Mouse (Mus musculus) layer of hippocampus, postnatal 25 days (tissue): Measurements from ENCODE around the gene Dner. TPM values are rescaled to one million over a fixed set of nuclear protein-coding genes. Genes with fewer than 3 reads are reported as not detected.

Source experiments
- DNase-seq, 2 experiments: peaks; one replicate each; pipeline ENCODE4 v3.0.0; 2022; ENCODE audit warnings: mixed read lengths in 2 of 2, low spot score in 1 of 2; ENCODE audit errors: extremely low spot score in 1 of 2
- total RNA-seq, 2 experiments: library from RNA; stranded (reverse); gene quantifications; 2 replicates each; pipeline ENCODE4 v1.2.3; 2021

Gene Dner
- total RNA-seq, 2 experiments from 2014 or later: 119 to 123 TPM

GRCm38 (mm10) chr1:84640463-84640862 is 55.6 kb downstream of the Dner start:
- DNase-seq: no peak

- no peak for DNase-seq
Observed at GRCm38 (mm10) chr1:84636890-84637289, 59.1 kb downstream of the Dner start.

DNA sequence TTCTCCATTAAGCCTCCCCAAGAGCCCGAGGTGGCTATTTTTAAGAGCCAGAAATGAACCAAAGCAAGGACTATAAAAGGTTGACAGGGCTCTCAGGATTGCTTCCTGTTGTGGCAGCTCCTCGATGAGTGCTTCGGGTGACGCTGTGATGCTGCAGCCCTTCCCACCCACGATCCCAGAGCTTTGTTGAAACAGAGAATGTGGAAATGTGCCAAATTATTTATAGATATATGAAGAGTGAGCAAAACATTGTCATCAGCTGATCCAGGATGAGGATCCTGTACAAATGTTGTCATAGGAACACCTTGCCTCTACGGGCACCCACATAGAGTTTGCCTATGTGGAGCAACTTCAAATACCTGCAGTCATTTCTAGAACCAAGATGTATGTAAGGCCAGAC is 67.8 kb downstream of the Dner start:
- DNase-seq: no peak

GRCm38 (mm10) chr1:84622978-84623554 is 73.0 kb downstream of the Dner start:
- no peak for DNase-seq

DNA sequence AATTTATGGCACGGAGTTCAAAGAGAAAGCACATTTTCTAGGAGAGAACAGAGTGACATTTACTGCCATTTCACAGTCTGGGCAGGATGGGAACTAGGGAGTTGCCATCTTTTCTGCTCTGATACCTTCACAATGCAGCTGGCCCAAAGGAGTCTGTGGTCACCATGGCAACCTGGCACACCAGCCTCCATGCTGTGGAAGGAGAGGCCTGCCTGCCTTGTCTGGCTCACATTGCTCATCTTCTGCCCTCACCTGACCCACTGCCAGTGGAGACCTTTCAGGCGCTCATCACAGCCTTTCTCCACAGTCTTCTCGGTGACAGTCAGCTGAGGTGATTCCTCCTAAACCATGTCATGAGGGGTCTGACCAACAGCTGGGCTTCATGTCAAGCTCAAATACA is 74.7 kb downstream of the Dner start:
- peak in 1 of 2 experiments; percentile 58 for DNase-seq

GRCm38 (mm10) chr1:84619131-84619760 is 76.8 kb downstream of the Dner start:
- DNase-seq: no peak

DNA sequence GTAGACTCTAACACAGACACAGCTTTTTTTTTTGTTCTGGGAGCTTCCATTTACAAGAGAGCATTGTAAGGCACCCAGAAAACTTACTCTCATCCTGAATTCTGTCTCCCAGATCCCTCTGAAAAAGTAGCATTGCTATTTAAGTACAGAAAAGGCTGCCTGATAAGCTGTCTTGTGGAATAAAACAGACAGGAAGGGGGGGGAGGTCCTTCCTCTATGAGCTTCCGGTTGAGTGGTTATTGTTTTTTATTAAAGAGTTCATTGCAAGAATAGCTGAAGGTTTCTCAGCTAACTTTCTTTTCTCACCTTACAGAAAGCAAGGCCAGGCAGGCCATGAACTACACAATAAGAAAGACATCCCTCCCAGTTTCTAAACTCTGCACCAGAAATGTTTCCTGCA is 77.9 kb downstream of the Dner start:
- DNase-seq: no peak

GRCm38 (mm10) chr1:84616133-84616532 is 79.9 kb downstream of the Dner start:
- no peak for DNase-seq

DNA sequence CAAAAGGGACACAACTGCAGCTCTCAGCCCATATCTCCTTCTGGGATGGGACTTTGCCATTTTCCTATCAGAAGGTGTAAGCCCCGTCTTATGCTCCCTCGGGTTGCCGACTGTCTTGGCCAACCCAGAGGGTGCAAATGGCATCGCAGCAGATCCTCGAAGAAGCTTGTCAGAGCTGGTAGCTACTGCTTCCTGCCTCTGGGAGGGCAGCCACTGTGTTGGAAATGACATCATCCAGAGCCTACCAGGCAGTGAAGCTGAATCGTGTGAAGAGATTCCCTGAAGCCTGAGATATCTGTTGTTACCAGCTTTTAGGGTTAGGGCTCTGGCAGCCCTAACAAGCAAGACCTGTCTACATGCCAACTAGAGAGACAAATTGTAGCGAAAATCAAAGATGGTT is 81.4 kb downstream of the Dner start:
- DNase-seq: no peak

- DNase-seq: no peak
Observed at GRCm38 (mm10) chr1:84613119-84613518, 82.9 kb downstream of the Dner start.

GRCm38 (mm10) chr1:84611331-84611730 is 84.7 kb downstream of the Dner start:
- DNase-seq: no peak

DNA sequence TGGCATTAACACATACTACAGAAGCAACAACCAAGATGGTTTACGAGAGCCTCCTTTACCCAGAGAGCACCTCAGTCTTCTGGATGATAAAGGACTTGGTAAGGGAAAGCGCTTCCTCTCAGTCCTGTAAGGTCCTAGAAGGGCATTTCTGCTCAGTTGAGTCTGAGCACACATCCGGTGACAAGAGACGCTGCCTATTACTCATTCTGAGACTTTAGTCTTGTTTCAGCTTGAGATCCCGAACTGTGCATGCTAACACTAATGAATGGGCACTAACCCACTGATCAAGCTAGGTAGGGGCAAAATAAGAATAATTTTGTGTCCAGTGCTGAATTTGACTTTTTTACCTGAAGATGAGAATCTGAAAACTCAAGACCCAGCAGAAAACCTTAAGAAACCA is 97.0 kb downstream of the Dner start:
- no peak for DNase-seq

GRCm38 (mm10) chr1:84596023-84596422 is 100.0 kb downstream of the Dner start:
- no peak for DNase-seq

- DNase-seq: no peak
Observed at GRCm38 (mm10) chr1:84592394-84592793, 103.6 kb downstream of the Dner start.

GRCm38 (mm10) chr1:84590534-84590933 is 105.5 kb downstream of the Dner start:
- no peak for DNase-seq

DNA sequence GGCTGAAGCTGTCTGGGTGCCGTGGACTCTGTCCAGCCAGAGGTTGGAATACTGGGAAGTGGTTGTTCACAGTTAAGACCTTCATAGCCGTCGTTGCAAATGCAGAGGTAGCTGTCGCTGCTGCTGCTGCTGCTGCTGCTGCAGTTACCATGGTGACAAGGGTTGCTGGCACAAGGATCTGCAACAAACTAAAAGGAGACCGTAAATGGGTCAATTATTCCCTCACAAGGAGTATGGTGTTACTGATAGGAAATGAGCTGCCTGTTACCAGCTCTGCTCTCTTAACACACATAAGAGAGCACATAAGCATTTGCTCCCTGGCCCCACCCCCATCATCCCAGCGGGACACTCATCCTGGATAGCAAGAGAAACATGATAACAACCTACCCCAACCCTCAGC is 110.6 kb downstream of the Dner start:
- DNase-seq: no peak

GRCm38 (mm10) chr1:84581812-84582211 is 114.2 kb downstream of the Dner start:
- DNase-seq: peak; percentile 49 to 78

DNA sequence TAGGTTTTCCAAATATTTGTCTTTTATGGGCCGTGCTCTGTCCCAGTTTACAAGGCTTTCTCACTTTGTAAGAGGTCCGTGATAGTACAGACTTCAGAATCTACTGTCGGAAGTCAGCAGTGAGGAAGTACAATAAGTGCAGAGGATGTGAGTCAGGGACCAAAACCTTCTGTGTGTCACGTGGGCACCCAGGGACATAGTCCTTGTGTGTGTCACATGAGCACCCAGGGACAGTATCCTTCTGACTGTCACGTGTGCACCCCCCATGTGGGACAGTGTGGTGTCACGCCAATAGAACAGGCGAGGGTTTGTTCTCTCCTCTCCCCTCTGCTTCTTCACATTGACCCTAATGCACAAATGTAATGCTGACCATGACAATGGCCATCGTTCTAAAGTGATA is 134.2 kb downstream of the Dner start:
- DNase-seq: no peak

DNA sequence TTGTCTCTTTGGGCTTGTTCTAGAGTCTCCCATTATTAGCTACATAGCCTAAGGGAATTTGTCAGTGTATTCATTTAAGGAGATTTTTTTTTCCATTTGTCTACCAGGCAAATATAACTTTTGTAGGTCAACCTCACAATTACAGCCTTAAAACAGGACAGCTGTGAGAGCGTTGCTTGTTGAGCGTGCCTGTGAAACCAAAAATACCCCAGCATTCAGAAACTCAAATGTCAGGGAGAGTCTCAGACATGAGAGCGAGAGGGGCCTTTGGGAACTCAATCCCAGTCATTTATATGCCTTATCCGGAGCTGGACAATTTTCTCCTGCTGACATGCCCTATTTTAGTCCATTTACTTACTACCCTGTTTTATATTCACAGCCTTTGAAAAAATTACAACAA is 134.6 kb downstream of the Dner start:
- DNase-seq: no peak

- no peak for DNase-seq
Observed at GRCm38 (mm10) chr1:84556546-84557511, 139.2 kb downstream of the Dner start.

DNA sequence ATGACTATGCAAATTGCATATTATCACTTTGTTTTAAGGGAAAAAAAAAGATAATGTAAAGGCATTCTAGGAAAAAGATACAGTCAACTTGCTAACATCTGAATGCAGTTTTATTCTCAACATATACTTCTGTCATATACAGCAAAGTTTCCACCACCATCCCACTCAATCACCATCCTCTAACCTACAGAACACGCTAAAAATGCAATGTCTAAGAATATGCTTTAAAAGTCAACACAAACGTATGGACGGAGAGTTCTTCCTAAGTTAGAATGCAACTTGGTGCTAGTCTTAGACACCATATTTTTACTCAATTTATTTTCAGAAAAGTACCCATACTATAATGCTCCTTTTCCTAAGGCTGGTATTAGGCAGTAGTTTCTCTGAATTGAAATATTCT is 144.0 kb downstream of the Dner start:
- no peak for DNase-seq

GRCm38 (mm10) chr1:84550065-84550368 is 146.0 kb downstream of the Dner start:
- no peak for DNase-seq
